Mouse (Mus musculus): Measurements from ENCODE around the gene Tmcc3.
"Not testable (repeated sequence)": the region's sequence is repeated elsewhere in the genome, so short reads cannot be mapped to it uniquely, and the experiment has no call there.

Gene Tmcc3

GRCm38 (mm10) chr10:94569731-94570130 lies 258.0 kb downstream of the Tmcc3 start:
- no peak for DNase-seq (ENCODE audit: extremely low read depth, insufficient read length, low spot score)

GRCm38 (mm10) chr10:94571927-94572620 lies 260.3 kb downstream of the Tmcc3 start:
- no peak for DNase-seq (ENCODE audit: extremely low read depth, insufficient read length, low spot score)

GRCm38 (mm10) chr10:94572772-94573171 lies 261.0 kb downstream of the Tmcc3 start:
- DNase-seq (ENCODE audit: extremely low read depth, insufficient read length, low spot score): no peak

GRCm38 (mm10) chr10:94574451-94575333 lies 262.9 kb downstream of the Tmcc3 start:
- DNase-seq (ENCODE audit: extremely low read depth, insufficient read length, low spot score): no peak

- no peak for DNase-seq (ENCODE audit: extremely low read depth, insufficient read length, low spot score)
Observed at GRCm38 (mm10) chr10:94575958-94576357, 264.2 kb downstream of the Tmcc3 start.

GRCm38 (mm10) chr10:94578870-94579269 lies 267.1 kb downstream of the Tmcc3 start:
- DNase-seq (ENCODE audit: extremely low read depth, insufficient read length, low spot score): no peak

- DNase-seq (ENCODE audit: extremely low read depth, insufficient read length, low spot score): no peak
Observed at GRCm38 (mm10) chr10:94581384-94581783, 269.6 kb downstream of the Tmcc3 start.

- DNase-seq (ENCODE audit: extremely low read depth, insufficient read length, low spot score): no peak
Observed at GRCm38 (mm10) chr10:94583714-94584113, 272.0 kb downstream of the Tmcc3 start.

- DNase-seq (ENCODE audit: extremely low read depth, insufficient read length, low spot score): no peak
Observed at GRCm38 (mm10) chr10:94584851-94585359, 273.2 kb downstream of the Tmcc3 start.

GRCm38 (mm10) chr10:94585819-94586218 lies 274.1 kb downstream of the Tmcc3 start:
- DNase-seq (ENCODE audit: extremely low read depth, insufficient read length, low spot score): no peak

GRCm38 (mm10) chr10:94588976-94589375 lies 277.2 kb downstream of the Tmcc3 start:
- DNase-seq (ENCODE audit: extremely low read depth, insufficient read length, low spot score): no peak

GRCm38 (mm10) chr10:94595705-94596104 lies 284.0 kb downstream of the Tmcc3 start:
- DNase-seq (ENCODE audit: extremely low read depth, insufficient read length, low spot score): no peak

GRCm38 (mm10) chr10:94599846-94600245 lies 288.1 kb downstream of the Tmcc3 start:
- not testable (repeated sequence) for DNase-seq (ENCODE audit: extremely low read depth, insufficient read length, low spot score)

GRCm38 (mm10) chr10:94601034-94601433 lies 289.3 kb downstream of the Tmcc3 start:
- no peak for DNase-seq (ENCODE audit: extremely low read depth, insufficient read length, low spot score)

GRCm38 (mm10) chr10:94605491-94605890 lies 293.7 kb downstream of the Tmcc3 start:
- DNase-seq (ENCODE audit: extremely low read depth, insufficient read length, low spot score): no peak

- peak; percentile 28 for DNase-seq (ENCODE audit: extremely low read depth, insufficient read length, low spot score)
Observed at GRCm38 (mm10) chr10:94609309-94609777, 297.6 kb downstream of the Tmcc3 start.

- no peak for DNase-seq (ENCODE audit: extremely low read depth, insufficient read length, low spot score)
Observed at GRCm38 (mm10) chr10:94611228-94611968, 299.6 kb downstream of the Tmcc3 start.

GRCm38 (mm10) chr10:94611969-94612440 lies 300.3 kb downstream of the Tmcc3 start:
- no peak for DNase-seq (ENCODE audit: extremely low read depth, insufficient read length, low spot score)

- DNase-seq (ENCODE audit: extremely low read depth, insufficient read length, low spot score): no peak
Observed at GRCm38 (mm10) chr10:94619586-94619985, 307.8 kb downstream of the Tmcc3 start.

- DNase-seq (ENCODE audit: extremely low read depth, insufficient read length, low spot score): no peak
Observed at GRCm38 (mm10) chr10:94620561-94620960, 308.8 kb downstream of the Tmcc3 start.
